Mouse (Mus musculus) heart, postnatal 14 days (tissue): ENCODE results near the gene Rpl28. TPM values are rescaled to one million over a fixed set of nuclear protein-coding genes. Genes with fewer than 3 reads are reported as not detected.
A peak's percentile ranks its signal among the peaks of the same experiment; 100 is the strongest.
"Not testable (repeated sequence)": the region's sequence is repeated elsewhere in the genome, so short reads cannot be mapped to it uniquely, and the experiment has no call there.

Source experiments
- DNase-seq, 2 experiments: peaks; one replicate each; pipeline ENCODE4 v3.0.0; 2021 to 2022
- intact Hi-C: fragments of 180-260 bp; cut with DNase I; formaldehyde crosslinking; loops from one replicate; pipeline ENCODE4 v1.15.1; 2025
- total RNA-seq, 2 experiments: library from RNA; stranded (reverse); gene quantifications; 2 replicates each; pipeline ENCODE4 v1.2.3; 2021

The Rpl28 gene
- total RNA-seq, 2 experiments from 2014 or later: 469 to 532 TPM

DNA sequence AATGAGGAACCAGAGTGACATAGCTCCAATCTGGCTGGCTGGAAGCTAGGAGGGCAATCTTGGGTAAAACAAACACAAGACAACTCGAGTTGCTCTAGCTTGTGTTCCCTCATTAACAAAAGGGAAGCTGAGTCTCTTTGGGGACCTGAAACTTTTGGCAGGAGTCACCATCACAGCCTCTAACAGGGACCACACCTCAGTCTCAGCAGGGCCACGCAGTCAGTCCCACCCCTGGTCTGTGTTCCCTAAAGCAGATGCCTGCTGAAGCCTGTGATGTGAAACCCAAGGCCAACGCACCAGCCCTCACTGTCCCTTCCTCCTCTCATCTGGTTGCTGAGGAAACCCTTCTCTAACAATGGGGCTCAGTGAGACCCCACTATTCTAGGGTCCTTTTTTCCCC lies 10.5 kb upstream of the Rpl28 start:
- intact Hi-C loops: no loop called here
- DNase-seq: no peak

DNA sequence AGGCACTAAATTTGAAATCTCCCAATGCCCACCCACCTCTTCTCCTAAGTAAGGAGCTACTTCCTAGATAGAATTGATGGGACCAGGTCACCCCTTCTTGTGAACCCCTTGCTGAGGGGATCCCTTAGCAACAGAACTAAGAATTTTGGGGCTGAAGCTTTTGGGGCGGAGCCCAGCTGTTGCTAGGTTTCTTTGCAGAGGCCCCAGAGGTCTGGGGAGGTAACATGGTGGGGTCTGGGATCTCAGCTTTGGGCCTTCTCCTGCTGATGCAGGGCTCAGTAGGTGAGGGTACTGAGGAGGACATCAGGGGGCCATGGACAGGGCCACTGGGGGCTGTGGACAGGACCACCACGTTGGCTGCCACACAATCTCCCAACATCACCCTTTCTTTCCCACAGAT lies 9.9 kb upstream of the Rpl28 start, which contains the start of the genes Il11 and Tmem190:
Il11 (minus strand) TSS at position 101 of the 400 bp plus-strand sequence.
Tmem190 (plus strand) TSS at position 179 of the 400 bp plus-strand sequence.
- intact Hi-C loops: no loop called here
- DNase-seq: no peak

GRCm38 (mm10) chr7:4783667-4784268 lies 8.9 kb upstream of the Rpl28 start:
- DNase-seq: no peak
- intact Hi-C loops: no loop called here

- DNase-seq: peak; percentile 69 to 71
- intact Hi-C loops: loop anchor here (2.0 kb wide), 1 partner anchor 48 kb away; the partner anchor contains the start of gene Kmt5c
Measured at GRCm38 (mm10) chr7:4788499-4789435, 3.9 kb upstream of the Rpl28 start.

- intact Hi-C loops: loop anchor here (2.0 kb wide), 1 partner anchor 49 kb away; the partner anchor contains the start of gene Kmt5c
- DNase-seq: peak; percentile 62 to 64
Measured at GRCm38 (mm10) chr7:4789436-4789935, 3.2 kb upstream of the Rpl28 start, which contains the start of gene Tmem238. Gene Tmem238 (minus strand): TSS chr7:4789656.

GRCm38 (mm10) chr7:4793248-4793647 lies 574 bp downstream of the Rpl28 start:
- DNase-seq: not testable (repeated sequence)
- intact Hi-C loops: loop anchor here (2.0 to 10.0 kb wide), 4 partner anchors 110 to 348 kb away; partner anchors contain the start of gene Rdh13

DNA sequence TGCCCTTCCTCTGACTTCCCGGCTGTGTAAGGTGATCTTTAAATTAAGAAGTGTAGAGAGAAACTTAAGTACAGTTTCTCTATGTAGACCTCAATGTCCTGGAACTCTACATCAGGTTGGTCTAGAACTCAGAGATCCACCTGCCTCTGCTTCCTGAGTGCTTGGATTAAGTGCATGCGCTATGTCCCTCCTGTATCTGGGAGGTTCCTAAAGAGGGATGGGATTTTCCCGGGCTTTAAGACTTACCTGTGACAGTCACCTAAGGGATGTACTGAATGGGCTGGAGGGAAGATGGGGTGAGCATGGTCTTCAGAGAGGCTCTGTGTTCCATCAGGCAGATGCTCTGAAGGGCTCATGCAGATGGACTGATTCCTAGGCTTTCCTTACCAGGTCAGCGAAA lies 1.0 kb downstream of the Rpl28 start:
- no peak for DNase-seq
- intact Hi-C loops: loop anchor here (2.0 to 10.0 kb wide), 5 partner anchors 17 to 349 kb away; partner anchors contain the start of gene Rdh13

- intact Hi-C loops: loop anchor here (2.0 to 10.0 kb wide), 5 partner anchors 16 to 350 kb away; partner anchors contain the start of gene Rdh13
- DNase-seq: no peak
Measured at GRCm38 (mm10) chr7:4794631-4795168, 2.0 kb downstream of the Rpl28 start.

GRCm38 (mm10) chr7:4795767-4796433 lies 3.2 kb downstream of the Rpl28 start:
- intact Hi-C loops: loop anchor here (2.0 to 10.0 kb wide), 3 partner anchors 15 to 351 kb away; partner anchors contain the start of gene Rdh13
- DNase-seq: no peak

GRCm38 (mm10) chr7:4802247-4802646 lies 9.6 kb downstream of the Rpl28 start:
- intact Hi-C loops: no loop called here

GRCm38 (mm10) chr7:4806716-4807115 lies 14.0 kb downstream of the Rpl28 start:
- peak in 1 of 2 experiments; percentile 53 for DNase-seq
- intact Hi-C loops: loop anchor here (2.0 to 5.0 kb wide), 3 partner anchors 182 to 669 kb away; partner anchors contain the start of gene Leng8

More at GRCm38 (mm10) chr7:4802247-4802646, 9.6 kb downstream of the Rpl28 start:
- no peak for DNase-seq

GRCm38 (mm10) chr7:4811131-4811530 lies 18.5 kb downstream of the Rpl28 start:
- DNase-seq: not testable (repeated sequence)
- intact Hi-C loops: loop anchor here (2.0 to 5.0 kb wide), 4 partner anchors 16 to 131 kb away; partner anchors contain the start of gene Nat14

DNA sequence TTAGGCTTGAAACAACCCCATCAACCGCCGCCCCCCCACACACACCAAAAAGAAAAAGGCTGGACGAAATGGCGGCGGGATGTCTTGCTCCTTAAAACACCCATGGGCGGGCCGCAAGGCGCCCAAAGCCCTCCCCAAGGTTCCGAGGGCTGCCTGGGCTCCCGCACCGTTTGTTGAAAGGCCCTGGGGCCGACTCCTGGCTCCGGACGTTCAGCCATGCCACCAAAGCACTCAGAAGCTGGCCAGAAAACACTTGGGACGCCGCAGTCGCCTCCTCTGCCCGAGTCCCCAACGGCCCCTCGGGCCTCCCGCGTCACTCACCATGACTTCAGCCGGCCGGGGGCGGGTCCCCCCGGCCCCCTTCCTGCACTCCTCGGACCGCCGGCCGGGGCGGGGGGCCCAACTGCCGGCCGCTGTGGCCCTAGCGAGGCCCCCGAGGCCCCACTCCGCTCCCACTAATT lies 19.2 kb downstream of the Rpl28 start:
- intact Hi-C loops: loop anchor here (2.0 to 5.0 kb wide), 4 partner anchors 17 to 130 kb away; partner anchors contain the start of gene Nat14
- DNase-seq: no peak

- peak; percentile 97 to 98 for DNase-seq
Measured at GRCm38 (mm10) chr7:4812303-4813104, 19.8 kb downstream of the Rpl28 start, which contains the start of gene Ube2s. Gene Ube2s (minus strand): TSS chr7:4812590.

DNA sequence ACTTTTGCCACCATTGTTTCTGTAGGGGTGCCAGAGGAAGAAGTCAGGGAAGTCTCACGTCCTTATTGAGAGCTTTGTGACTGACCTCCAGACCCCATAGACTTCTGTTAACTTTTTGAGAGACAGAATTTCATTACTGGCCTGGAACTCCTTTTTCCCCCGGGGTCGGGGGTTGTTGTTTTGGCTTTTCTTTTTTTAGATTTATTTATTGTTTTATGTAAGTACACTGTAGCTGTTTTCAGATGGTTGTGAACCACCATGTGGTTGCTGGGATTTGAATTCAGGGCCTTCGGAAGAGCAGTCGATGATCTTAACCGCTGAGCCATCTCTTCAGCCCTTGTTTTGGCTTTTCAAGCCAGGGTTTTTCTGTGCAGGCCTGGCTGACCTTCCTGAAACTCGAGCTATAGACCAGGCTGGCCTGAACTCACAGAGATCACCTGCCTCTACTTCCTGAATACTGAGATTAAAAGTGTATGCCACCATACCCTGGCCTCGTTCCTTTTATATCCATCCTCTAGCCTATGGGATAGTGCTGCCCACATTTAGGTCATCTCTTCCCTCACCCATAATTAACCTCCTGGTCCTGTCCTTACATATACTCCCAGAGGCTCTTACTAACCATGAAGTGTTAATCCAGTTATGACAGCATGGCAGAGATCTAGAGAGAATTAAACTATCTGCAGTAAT lies 20.6 kb downstream of the Rpl28 start:
- no peak for DNase-seq

More at GRCm38 (mm10) chr7:4812303-4813104, 19.8 kb downstream of the Rpl28 start, which contains the start of gene Ube2s:
- intact Hi-C loops: loop anchor here (5.0 kb wide), 3 partner anchors 55 to 130 kb away; partner anchors contain the start of gene Nat14

DNA sequence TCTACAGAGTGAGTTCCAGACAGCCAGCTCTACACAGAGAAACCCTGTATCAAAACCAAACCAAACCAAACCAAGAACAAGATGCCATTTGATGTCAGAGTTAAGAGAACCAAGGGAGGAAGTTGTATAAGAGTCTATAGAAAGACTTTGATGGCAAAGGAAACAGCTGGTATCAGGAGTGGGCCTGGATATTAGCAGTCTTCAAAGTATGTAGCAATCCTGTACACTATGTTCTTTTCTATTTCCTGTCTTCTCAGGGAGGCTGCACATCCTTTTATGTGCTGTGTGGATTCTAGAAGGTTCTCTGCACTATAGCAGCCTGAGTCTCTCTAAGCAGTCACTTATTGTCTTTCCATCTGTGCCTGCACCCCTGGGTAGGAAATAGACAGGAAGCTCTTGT lies 23.9 kb downstream of the Rpl28 start:
- DNase-seq: no peak
- intact Hi-C loops: no loop called here

More for the DNA sequence above, 20.6 kb downstream of the Rpl28 start:
- intact Hi-C loops: loop anchor here (5.0 kb wide), 3 partner anchors 54 to 129 kb away; partner anchors contain the start of gene Nat14

DNA sequence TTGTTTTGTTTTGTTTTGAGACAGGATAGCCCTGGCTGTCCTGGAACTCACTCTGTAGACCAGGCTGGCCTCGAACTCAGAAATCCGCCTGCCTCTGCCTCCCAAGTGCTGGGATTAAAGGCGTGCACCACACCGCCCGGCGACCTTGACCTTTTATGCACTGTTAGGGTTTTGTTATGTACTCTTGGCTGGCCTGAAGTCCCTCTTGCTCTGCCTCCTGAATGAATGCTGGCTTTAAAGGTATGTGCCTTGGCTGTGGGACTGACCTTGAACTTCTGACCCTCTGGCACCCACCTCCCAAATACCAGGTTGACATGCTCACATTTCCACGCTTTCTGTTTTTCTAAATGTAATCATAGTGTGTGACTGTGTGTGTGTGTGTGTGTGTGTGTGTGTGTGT lies 28.3 kb downstream of the Rpl28 start:
- intact Hi-C loops, DNase-seq: not testable (repeated sequence)
